Mouse (Mus musculus): ENCODE data around the gene Spata6.

Spata6 gene

GRCm38 (mm10) chr4:111817478-111817877, 97.7 kb downstream of the Spata6 start:
- DNase-seq (ENCODE audit: extremely low spot score, low read depth, low spot score) = peak; percentile 80

- no peak for DNase-seq (ENCODE audit: extremely low spot score, low read depth, low spot score)
These were observed 119.1 kb downstream of the Spata6 start for GRCm38 (mm10) chr4:111838882-111839281.

- no peak for DNase-seq (ENCODE audit: extremely low spot score, low read depth, low spot score)
These were observed 132.8 kb downstream of the Spata6 start for GRCm38 (mm10) chr4:111852626-111853025.

GRCm38 (mm10) chr4:111866701-111867100, 146.9 kb downstream of the Spata6 start:
- no peak for DNase-seq (ENCODE audit: extremely low spot score, low read depth, low spot score)

- DNase-seq (ENCODE audit: extremely low spot score, low read depth, low spot score) = no peak
These were observed 148.1 kb downstream of the Spata6 start for GRCm38 (mm10) chr4:111867743-111868401.
